Mouse (Mus musculus): ENCODE data around the gene Evc2. TPM values are rescaled to one million over a fixed set of nuclear protein-coding genes. Genes with fewer than 3 reads are reported as not detected.

Evc2 gene
- total RNA-seq, 1 experiment, result 32.1 TPM

- Histone ChIP-seq H3K4me1 (ENCODE audit: control insufficient read depth in 2 of 2, insufficient read depth in 2 of 2, low read length in 2 of 2, poor library complexity in 1 of 2) (no peaks in the 10 kb centered on the region), H3K9me3 (ENCODE audit: control insufficient read depth, insufficient read depth, low read depth, low read length) (no peaks in the 10 kb centered on the region), H3K4me3 (ENCODE audit: insufficient read depth in 1 of 2, low read depth in 1 of 2, low read length in 2 of 2, poor library complexity in 1 of 2, severe bottlenecking in 1 of 2) (no peak overlapping the region), H3K9ac (ENCODE audit: insufficient read depth, low read depth, low read length, poor library complexity, severe bottlenecking) (no peak overlapping the region), H3K27ac (ENCODE audit: insufficient read depth, low read depth, low read length, poor library complexity, severe bottlenecking) (no peak overlapping the region), H3K36me3 (ENCODE audit: control insufficient read depth, insufficient read depth, low read length, poor library complexity, severe bottlenecking) (peaks cover 20% of the 10 kb centered on the region)
- no peak for DNase-seq (ENCODE audit: low read depth, low spot score)
- in situ Hi-C loops (cut with MboI; ENCODE audit: low sequenced_read_pairs in 2 of 2, unreplicated experiment in 2 of 2), result no loop called here
- no peak for TF ChIP-seq MAFK (IDR thresholded peaks at IDR 0.05; ENCODE audit: insufficient read depth, low read depth, low read length)
- TF ChIP-seq ZC3H11A (IDR thresholded peaks at IDR 0.05; ENCODE audit: borderline replicate concordance, low read depth, low read length), result no peak
- TF ChIP-seq CHD2 (IDR thresholded peaks at IDR 0.05; ENCODE audit: low read depth, low read length), result no peak
- TF ChIP-seq HCFC1 (IDR thresholded peaks at IDR 0.05; ENCODE audit: borderline replicate concordance, insufficient read depth, low read length), result no peak
- no peak for TF ChIP-seq ZNF384 (IDR thresholded peaks at IDR 0.05; ENCODE audit: low read depth, low read length)
Measured at GRCm38 (mm10) chr5:37383570-37383969, 45.3 kb downstream of the Evc2 start.

- DNase-seq (ENCODE audit: low read depth, low spot score), result no peak
- no peaks in the 10 kb centered on the region for H3K9me3 ChIP-seq (ENCODE audit: control insufficient read depth, insufficient read depth, low read depth, low read length)
- H3K4me3 ChIP-seq (ENCODE audit: insufficient read depth in 1 of 2, low read depth in 1 of 2, low read length in 2 of 2, poor library complexity in 1 of 2, severe bottlenecking in 1 of 2), result no peak overlapping the region
- no peak for TF ChIP-seq CHD2 (IDR thresholded peaks at IDR 0.05; ENCODE audit: low read depth, low read length)
- TF ChIP-seq ZC3H11A (IDR thresholded peaks at IDR 0.05; ENCODE audit: borderline replicate concordance, low read depth, low read length), result no peak
- no peak for TF ChIP-seq MAFK (IDR thresholded peaks at IDR 0.05; ENCODE audit: insufficient read depth, low read depth, low read length)
- no peak for TF ChIP-seq ZNF384 (IDR thresholded peaks at IDR 0.05; ENCODE audit: low read depth, low read length)
- TF ChIP-seq HCFC1 (IDR thresholded peaks at IDR 0.05; ENCODE audit: borderline replicate concordance, insufficient read depth, low read length), result no peak
- H3K9ac ChIP-seq (ENCODE audit: insufficient read depth, low read depth, low read length, poor library complexity, severe bottlenecking), result no peak overlapping the region
- H3K36me3 ChIP-seq (ENCODE audit: control insufficient read depth, insufficient read depth, low read length, poor library complexity, severe bottlenecking), result peaks cover 13% of the 10 kb centered on the region; the same call in 1 of the 2 replicates
- no peak overlapping the region for H3K27ac ChIP-seq (ENCODE audit: insufficient read depth, low read depth, low read length, poor library complexity, severe bottlenecking)
- in situ Hi-C loops (cut with MboI; ENCODE audit: low sequenced_read_pairs in 2 of 2, unreplicated experiment in 2 of 2), result no loop called here
- no peaks in the 10 kb centered on the region for H3K4me1 ChIP-seq (ENCODE audit: control insufficient read depth in 2 of 2, insufficient read depth in 2 of 2, low read length in 2 of 2, poor library complexity in 1 of 2)
Measured at GRCm38 (mm10) chr5:37388646-37389045, 50.3 kb downstream of the Evc2 start.

GRCm38 (mm10) chr5:37389808-37390495, 51.7 kb downstream of the Evc2 start:
- no peak for TF ChIP-seq CHD2 (IDR thresholded peaks at IDR 0.05; ENCODE audit: low read depth, low read length)
- Histone ChIP-seq H3K4me3 (ENCODE audit: insufficient read depth in 1 of 2, low read depth in 1 of 2, low read length in 2 of 2, poor library complexity in 1 of 2, severe bottlenecking in 1 of 2) (no peak overlapping the region), H3K9ac (ENCODE audit: insufficient read depth, low read depth, low read length, poor library complexity, severe bottlenecking) (no peak overlapping the region), H3K27ac (ENCODE audit: insufficient read depth, low read depth, low read length, poor library complexity, severe bottlenecking) (no peak overlapping the region), H3K9me3 (ENCODE audit: control insufficient read depth, insufficient read depth, low read depth, low read length) (no peaks in the 10 kb centered on the region), H3K36me3 (ENCODE audit: control insufficient read depth, insufficient read depth, low read length, poor library complexity, severe bottlenecking) (peaks cover 13% of the 10 kb centered on the region; the same call in 1 of the 2 replicates), H3K4me1 (ENCODE audit: control insufficient read depth in 2 of 2, insufficient read depth in 2 of 2, low read length in 2 of 2, poor library complexity in 1 of 2) (no peaks in the 10 kb centered on the region)
- no peak for DNase-seq (ENCODE audit: low read depth, low spot score)
- in situ Hi-C loops (cut with MboI; ENCODE audit: low sequenced_read_pairs in 2 of 2, unreplicated experiment in 2 of 2), result no loop called here

- no peaks in the 10 kb centered on the region for H3K9me3 ChIP-seq (ENCODE audit: control insufficient read depth, insufficient read depth, low read depth, low read length)
- H3K27ac ChIP-seq (ENCODE audit: insufficient read depth, low read depth, low read length, poor library complexity, severe bottlenecking), result no peak overlapping the region
- DNase-seq (ENCODE audit: low read depth, low spot score), result no peak
- H3K4me3 ChIP-seq (ENCODE audit: insufficient read depth in 1 of 2, low read depth in 1 of 2, low read length in 2 of 2, poor library complexity in 1 of 2, severe bottlenecking in 1 of 2), result no peak overlapping the region
- H3K36me3 ChIP-seq (ENCODE audit: control insufficient read depth, insufficient read depth, low read length, poor library complexity, severe bottlenecking), result peaks cover 16% of the 10 kb centered on the region; the same call in 1 of the 2 replicates
- H3K9ac ChIP-seq (ENCODE audit: insufficient read depth, low read depth, low read length, poor library complexity, severe bottlenecking), result no peak overlapping the region
- in situ Hi-C loops (cut with MboI; ENCODE audit: low sequenced_read_pairs in 2 of 2, unreplicated experiment in 2 of 2), result no loop called here
- no peak for TF ChIP-seq ZNF384 (IDR thresholded peaks at IDR 0.05; ENCODE audit: low read depth, low read length)
- TF ChIP-seq HCFC1 (IDR thresholded peaks at IDR 0.05; ENCODE audit: borderline replicate concordance, insufficient read depth, low read length), result no peak
- no peak for TF ChIP-seq ZC3H11A (IDR thresholded peaks at IDR 0.05; ENCODE audit: borderline replicate concordance, low read depth, low read length)
- no peak for TF ChIP-seq MAFK (IDR thresholded peaks at IDR 0.05; ENCODE audit: insufficient read depth, low read depth, low read length)
- TF ChIP-seq CHD2 (IDR thresholded peaks at IDR 0.05; ENCODE audit: low read depth, low read length), result no peak
- H3K4me1 ChIP-seq (ENCODE audit: control insufficient read depth in 2 of 2, insufficient read depth in 2 of 2, low read length in 2 of 2, poor library complexity in 1 of 2), result no peaks in the 10 kb centered on the region
Measured at GRCm38 (mm10) chr5:37390923-37391322, 52.6 kb downstream of the Evc2 start.

DNA sequence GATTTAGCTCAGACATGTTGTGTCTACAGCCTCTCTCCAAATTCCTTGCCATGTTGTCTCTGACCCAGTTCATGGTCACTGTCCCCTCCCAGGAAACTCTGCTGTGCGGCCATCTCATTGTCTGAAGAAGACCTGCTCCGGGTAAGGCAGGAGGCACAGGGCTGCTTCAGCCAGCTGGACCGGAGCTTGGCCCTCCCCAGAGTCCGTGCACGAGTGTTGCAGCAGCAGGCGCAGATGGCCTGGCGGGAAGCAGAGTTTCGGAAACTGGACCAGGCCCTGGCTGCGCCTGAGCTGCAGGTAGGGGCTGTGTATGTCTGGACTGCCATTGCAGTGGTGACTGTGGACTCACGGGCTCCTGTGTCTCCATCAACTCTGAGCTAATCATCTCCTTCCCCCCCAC, 53.6 kb downstream of the Evc2 start:
- in situ Hi-C loops (cut with MboI; ENCODE audit: low sequenced_read_pairs in 2 of 2, unreplicated experiment in 2 of 2), result no loop called here
- Histone ChIP-seq H3K36me3 (ENCODE audit: control insufficient read depth, insufficient read depth, low read length, poor library complexity, severe bottlenecking) (peaks cover 10% of the 10 kb centered on the region; the same call in 1 of the 2 replicates), H3K9me3 (ENCODE audit: control insufficient read depth, insufficient read depth, low read depth, low read length) (no peaks in the 10 kb centered on the region)

More for the DNA sequence above, 53.6 kb downstream of the Evc2 start:
- no peak for TF ChIP-seq ZNF384 (IDR thresholded peaks at IDR 0.05; ENCODE audit: low read depth, low read length)
- TF ChIP-seq HCFC1 (IDR thresholded peaks at IDR 0.05; ENCODE audit: borderline replicate concordance, insufficient read depth, low read length), result no peak
- no peak for TF ChIP-seq ZC3H11A (IDR thresholded peaks at IDR 0.05; ENCODE audit: borderline replicate concordance, low read depth, low read length)
- no peak for TF ChIP-seq CHD2 (IDR thresholded peaks at IDR 0.05; ENCODE audit: low read depth, low read length)
- TF ChIP-seq MAFK (IDR thresholded peaks at IDR 0.05; ENCODE audit: insufficient read depth, low read depth, low read length), result no peak
- DNase-seq (ENCODE audit: low read depth, low spot score), result no peak
- H3K27ac ChIP-seq (ENCODE audit: insufficient read depth, low read depth, low read length, poor library complexity, severe bottlenecking), result no peak overlapping the region
- H3K9ac ChIP-seq (ENCODE audit: insufficient read depth, low read depth, low read length, poor library complexity, severe bottlenecking), result no peak overlapping the region
- H3K4me3 ChIP-seq (ENCODE audit: insufficient read depth in 1 of 2, low read depth in 1 of 2, low read length in 2 of 2, poor library complexity in 1 of 2, severe bottlenecking in 1 of 2), result no peak overlapping the region
- no peaks in the 10 kb centered on the region for H3K4me1 ChIP-seq (ENCODE audit: control insufficient read depth in 2 of 2, insufficient read depth in 2 of 2, low read length in 2 of 2, poor library complexity in 1 of 2)

Data from ES-E14 (cell line).